Mouse (Mus musculus): ENCODE measurements around the gene Pum3.
A peak's percentile ranks its signal among the peaks of the same experiment; 100 is the strongest.

Pum3 gene

GRCm38 (mm10) chr19:27429745-27430251 lies at the start of gene Pum3:
Gene Pum3 (minus strand): TSS chr19:27429825.
- peak; percentile 99 for DNase-seq

GRCm38 (mm10) chr19:27466691-27467090 lies 37.1 kb upstream of the Pum3 start:
- DNase-seq: peak; percentile 14

GRCm38 (mm10) chr19:27462656-27463055 lies 33.0 kb upstream of the Pum3 start:
- DNase-seq: no peak

DNA sequence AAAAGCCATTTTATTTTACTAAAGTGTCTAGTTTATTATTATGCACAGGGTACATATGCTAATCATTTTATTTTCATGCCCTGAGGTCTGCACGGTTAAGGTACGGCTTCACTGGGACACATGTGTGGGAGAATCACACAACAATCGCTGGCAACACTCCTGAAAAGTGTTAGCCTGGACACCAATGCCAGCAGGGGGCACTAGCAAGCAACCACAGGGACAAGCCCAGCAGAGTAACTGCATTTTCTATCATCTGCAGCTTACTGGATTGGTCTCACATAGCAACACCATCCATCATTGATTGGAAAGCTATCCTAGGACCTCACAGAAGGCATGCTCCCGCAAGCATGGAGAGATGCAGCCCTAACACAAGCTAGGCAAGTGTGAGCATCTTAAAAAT lies 20.8 kb upstream of the Pum3 start:
- peak; percentile 74 for DNase-seq

- peak; percentile 46 for DNase-seq
These were observed 17.9 kb upstream of the Pum3 start for GRCm38 (mm10) chr19:27447515-27447914.

- DNase-seq: no peak
These were observed 11.5 kb upstream of the Pum3 start for GRCm38 (mm10) chr19:27441106-27441505.

GRCm38 (mm10) chr19:27437982-27438652 lies 8.5 kb upstream of the Pum3 start:
- DNase-seq: no peak

DNA sequence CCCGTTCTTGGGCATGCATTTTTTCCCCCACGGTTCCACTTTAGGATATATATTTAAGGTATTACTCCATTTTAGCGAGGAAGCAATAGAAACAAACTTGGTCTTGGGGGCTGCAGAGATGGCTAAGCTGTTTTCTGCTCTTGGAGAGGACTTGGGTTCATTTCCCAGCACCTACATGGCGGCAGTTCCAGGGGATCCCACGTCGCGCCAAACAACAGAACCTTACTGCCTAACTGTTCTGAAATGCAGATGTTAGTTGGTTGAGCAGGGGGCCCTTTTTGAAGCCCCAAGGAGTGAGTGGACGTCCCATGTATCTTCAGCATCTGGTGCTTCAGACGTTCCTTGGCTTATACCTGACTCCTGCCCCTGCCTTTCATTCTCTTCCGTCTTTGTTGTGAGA lies 781 bp upstream of the Pum3 start:
- DNase-seq: peak; percentile 16

DNA sequence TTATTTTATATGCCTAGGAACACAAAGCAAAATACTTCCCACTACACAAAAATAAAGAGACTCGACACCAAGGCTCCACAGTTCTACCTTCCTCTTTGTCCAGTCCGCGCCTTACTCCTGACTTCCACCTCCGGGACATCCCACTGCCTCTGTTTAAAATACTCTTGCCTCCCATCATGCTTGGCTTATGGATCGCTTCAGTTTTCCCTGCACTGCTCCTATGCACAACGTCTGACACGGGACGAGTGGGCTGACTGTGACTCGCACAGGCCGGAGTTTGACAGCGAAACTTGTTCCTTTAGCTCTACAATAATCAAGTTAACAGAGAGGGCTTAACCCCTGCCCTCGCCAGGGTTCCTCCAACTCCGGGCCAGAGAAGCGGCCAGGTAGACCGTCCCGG lies 344 bp downstream of the Pum3 start:
- DNase-seq: no peak

- DNase-seq: no peak
These were observed 1.8 kb downstream of the Pum3 start for GRCm38 (mm10) chr19:27427865-27428264.

GRCm38 (mm10) chr19:27426451-27426850 lies 3.2 kb downstream of the Pum3 start:
- DNase-seq: no peak

GRCm38 (mm10) chr19:27425656-27426055 lies 4.0 kb downstream of the Pum3 start:
- DNase-seq: peak; percentile 67

DNA sequence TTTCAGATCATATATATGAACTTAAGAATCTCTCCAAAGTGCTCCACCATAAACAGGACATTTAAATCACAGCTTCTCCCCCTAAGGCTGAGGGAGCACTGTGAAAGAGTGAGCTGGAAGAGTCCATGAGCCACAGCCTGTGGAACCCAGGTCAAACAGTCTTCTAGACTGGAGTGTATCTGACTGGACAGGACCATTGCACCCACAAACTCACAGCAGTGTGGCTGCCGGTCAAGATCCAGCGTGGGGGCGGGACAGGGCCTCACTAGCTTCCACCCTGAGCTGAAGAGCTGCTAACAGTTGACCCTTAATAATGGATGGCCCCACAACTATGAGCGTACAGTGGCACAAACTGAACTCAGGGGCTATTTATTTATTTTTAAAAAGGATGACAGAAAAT lies 12.2 kb downstream of the Pum3 start:
- DNase-seq: no peak

- peak; percentile 64 for DNase-seq
These were observed 13.1 kb downstream of the Pum3 start for GRCm38 (mm10) chr19:27416569-27416968.

- DNase-seq: no peak
These were observed 18.3 kb downstream of the Pum3 start for GRCm38 (mm10) chr19:27411340-27411739.

- DNase-seq: peak; percentile 67
These were observed 18.9 kb downstream of the Pum3 start for GRCm38 (mm10) chr19:27410751-27411150.

- no peak for DNase-seq
These were observed 19.8 kb downstream of the Pum3 start for GRCm38 (mm10) chr19:27409782-27410181.

- DNase-seq: no peak
These were observed 20.4 kb downstream of the Pum3 start for GRCm38 (mm10) chr19:27409196-27409595.

GRCm38 (mm10) chr19:27397797-27398196 lies 31.8 kb downstream of the Pum3 start:
- DNase-seq: no peak

GRCm38 (mm10) chr19:27397223-27397622 lies 32.4 kb downstream of the Pum3 start:
- no peak for DNase-seq

DNA sequence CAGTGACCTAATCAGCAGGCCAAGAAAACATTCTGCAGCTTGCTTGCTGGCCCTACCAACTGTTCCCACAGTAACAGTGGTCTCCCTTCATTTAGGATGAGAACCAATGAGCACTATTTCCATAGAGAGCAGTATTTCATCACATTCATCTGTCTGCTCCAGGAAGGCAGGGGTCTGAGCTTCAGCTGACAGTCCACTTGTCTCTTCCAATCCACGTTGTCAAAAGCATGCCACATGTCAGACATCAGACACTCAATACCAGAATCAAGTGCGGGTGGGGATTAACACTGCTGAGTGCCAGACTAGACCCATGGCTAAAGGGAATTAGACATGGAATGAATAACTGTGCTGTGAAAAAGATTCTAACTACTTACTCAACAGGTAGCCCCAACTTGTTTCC lies 32.9 kb downstream of the Pum3 start:
- no peak for DNase-seq

GRCm38 (mm10) chr19:27395936-27396335 lies 33.7 kb downstream of the Pum3 start:
- no peak for DNase-seq

- DNase-seq: peak; percentile 20
These were observed 34.1 kb downstream of the Pum3 start for GRCm38 (mm10) chr19:27395481-27395880.

GRCm38 (mm10) chr19:27394341-27394990 lies 35.2 kb downstream of the Pum3 start:
- DNase-seq: no peak

GRCm38 (mm10) chr19:27392431-27392830 lies 37.2 kb downstream of the Pum3 start:
- no peak for DNase-seq
